Mouse (Mus musculus) forebrain, postnatal 0 days (tissue): ENCODE measurements around the gene Mug1. TPM values are rescaled to one million over a fixed set of nuclear protein-coding genes. Genes with fewer than 3 reads are reported as not detected.
"Not testable (repeated sequence)": the region's sequence is repeated elsewhere in the genome, so short reads cannot be mapped to it uniquely, and the experiment has no call there.

Source experiments
- ATAC-seq: fragments of 200-750 bp; cut with Nextera tagmentation; 2 replicates; pipeline ENCODE4 v1.8.0; 2017; ENCODE audit warnings: mild to moderate bottlenecking, moderate library complexity
- DNase-seq: peaks from one replicate; pipeline ENCODE4 v3.0.0-alpha.2; 2015
- H3K27ac ChIP-seq: fragments of 300-500 bp; sonication (generic); 2 replicates; pipeline ENCODE4 v1.5.1; 2014; ENCODE audit warnings: low read depth, mild to moderate bottlenecking, antibody characterized with exemption, low read length, moderate library complexity, mixed read lengths
- H3K27me3 ChIP-seq: fragments of 300-500 bp; sonication (generic); 2 replicates; pipeline ENCODE4 v1.6.1; 2014; ENCODE audit warnings: mild to moderate bottlenecking, low read length, mixed read lengths; ENCODE audit not compliant: insufficient read depth
- H3K36me3 ChIP-seq: fragments of 300-500 bp; sonication (generic); 2 replicates; pipeline ENCODE4 v1.6.1; 2014; ENCODE audit warnings: mild to moderate bottlenecking, moderate library complexity; ENCODE audit not compliant: insufficient read depth
- H3K4me1 ChIP-seq: fragments of 300-500 bp; sonication (generic); 2 replicates; pipeline ENCODE4 v1.6.1; 2014; ENCODE audit warnings: antibody characterized with exemption; ENCODE audit not compliant: insufficient read depth
- H3K4me2 ChIP-seq: fragments of 300-500 bp; sonication (generic); 2 replicates; pipeline ENCODE4 v1.6.1; 2014; ENCODE audit warnings: low read depth, mild to moderate bottlenecking, moderate library complexity
- H3K4me3 ChIP-seq: fragments of 300-500 bp; sonication (generic); 2 replicates; pipeline ENCODE4 v1.5.1; 2014; ENCODE audit warnings: low read depth, low read length, mixed read lengths
- H3K9ac ChIP-seq: fragments of 300-500 bp; sonication (generic); 2 replicates; pipeline ENCODE4 v1.6.1; 2014; ENCODE audit warnings: mild to moderate bottlenecking
- H3K9me3 ChIP-seq: fragments of 300-500 bp; sonication (generic); 2 replicates; pipeline ENCODE4 v1.6.1; 2016; ENCODE audit warnings: low read length
- CTCF ChIP-seq: sonication (generic); IDR thresholded peaks from 2 replicates; pipeline ENCODE4 v1.5.1; 2016; ENCODE audit warnings: antibody characterized with exemption, control low read depth, low read depth
- WGBS: fragments of 180-500 bp; shearing (Covaris S2); extraction: QIAGEN DNeasy Blood & Tissue Kit; methylation state at CpG from one replicate; pipeline ENCODE4 v1.1.7; 2014; 5-methylcytosine and 5-hydroxymethylcytosine counted together
- polyA plus RNA-seq: library from polyadenylated mRNA; unstranded; fragments of >200 nt; fragmentation: Nextera tagmentation; extraction: Ambion mirVana; gene quantifications from 2 replicates; pipeline ENCODE4 v1.2.1, GENCODE M21; 2015
- total RNA-seq: library from RNA; depleted of rRNA; stranded (reverse); fragments of >200 nt; gene quantifications from 2 replicates; pipeline ENCODE4 v1.2.3, GENCODE M21; 2014; rRNA removed

The Mug1 gene
- total RNA-seq (not detected in 2 replicates), polyA plus RNA-seq (not detected in 2 replicates)

DNA sequence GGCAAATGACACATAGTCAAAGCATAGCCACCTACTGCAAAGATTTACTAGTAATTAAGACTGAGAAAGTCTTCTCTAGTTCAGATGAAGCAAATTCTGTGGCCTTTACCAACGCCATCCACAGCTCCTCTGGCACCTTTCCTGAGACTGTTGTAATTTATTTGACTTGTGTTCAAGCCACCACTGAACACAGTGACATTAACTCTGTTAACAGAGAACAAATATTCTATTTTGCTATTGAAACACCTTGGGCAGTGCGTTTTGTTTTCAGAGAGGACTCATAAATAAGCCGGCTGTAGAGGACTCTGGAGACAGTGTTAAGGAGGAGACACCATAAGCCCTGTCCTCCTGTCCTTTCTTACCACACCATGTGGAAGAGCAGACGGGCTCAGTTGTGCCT lies at the start of gene Mug1:
Mug1 (plus strand) TSS at position 271 of the 400 bp plus-strand sequence.
- not testable (repeated sequence) for DNase-seq, H3K27me3 ChIP-seq, H3K4me1 ChIP-seq, H3K36me3 ChIP-seq, H3K27ac ChIP-seq, ATAC-seq, H3K4me2 ChIP-seq, H3K4me3 ChIP-seq, H3K9me3 ChIP-seq, H3K9ac ChIP-seq
- WGBS, result 80% methylated on average over 4 of the region's 4 CpGs

DNA sequence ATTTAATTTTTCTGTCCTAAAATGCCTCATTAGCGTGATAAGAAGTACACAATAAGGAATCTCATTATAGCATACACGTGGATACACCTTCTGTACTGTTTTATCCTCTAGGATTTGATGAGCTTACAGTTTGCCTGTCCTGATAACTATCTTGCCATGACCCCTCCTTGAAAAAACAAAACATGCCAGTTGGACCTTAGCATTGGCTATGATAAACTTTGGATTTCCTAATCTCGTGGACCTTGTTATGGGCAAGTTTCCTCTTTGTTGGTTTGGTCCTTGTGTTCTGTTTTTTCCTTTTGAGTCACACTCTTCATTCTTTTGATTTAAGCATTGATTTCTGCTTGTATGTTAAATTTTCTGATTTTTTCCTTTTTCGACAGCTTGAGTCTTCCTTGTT lies 10.3 kb upstream of the Mug1 start:
- H3K9ac ChIP-seq, result no peak overlapping the region
- H3K27ac ChIP-seq, result no peak overlapping the region
- TF ChIP-seq CTCF, result no peak
- WGBS, result 75% methylated on average over 4 of the region's 4 CpGs
- no peak for DNase-seq
- H3K36me3 ChIP-seq, result no peaks in the 10 kb centered on the region
- H3K27me3 ChIP-seq, result no peaks in the 10 kb centered on the region
- ATAC-seq, result no peak
- no peak overlapping the region for H3K4me2 ChIP-seq
- H3K9me3 ChIP-seq, result peaks cover 4% of the 10 kb centered on the region; the same call in 1 of the 2 replicates
- H3K4me3 ChIP-seq, result no peak overlapping the region
- H3K4me1 ChIP-seq, result no peaks in the 10 kb centered on the region

DNA sequence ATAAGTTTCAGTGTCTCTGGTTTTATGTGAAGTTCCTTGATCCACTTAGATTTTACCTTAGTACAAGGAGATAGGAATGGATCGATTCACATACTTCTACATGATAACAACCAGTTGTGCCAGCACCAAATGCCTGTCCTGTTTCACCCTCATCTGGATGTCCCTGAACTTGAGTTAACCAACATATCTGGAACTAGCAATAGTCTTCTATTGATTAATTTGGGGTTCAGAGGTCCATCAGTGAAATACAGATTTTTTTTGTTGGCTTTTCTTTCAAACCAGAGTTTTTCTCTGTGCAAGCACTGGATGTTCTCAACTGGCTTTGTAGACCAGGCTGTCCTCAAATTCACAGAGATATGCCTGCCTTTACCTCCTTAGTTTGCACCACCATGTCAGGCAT lies 2.0 kb upstream of the Mug1 start:
- 94% methylated on average over 1 of the region's 1 CpGs for WGBS
- no peak overlapping the region for H3K9ac ChIP-seq

DNA sequence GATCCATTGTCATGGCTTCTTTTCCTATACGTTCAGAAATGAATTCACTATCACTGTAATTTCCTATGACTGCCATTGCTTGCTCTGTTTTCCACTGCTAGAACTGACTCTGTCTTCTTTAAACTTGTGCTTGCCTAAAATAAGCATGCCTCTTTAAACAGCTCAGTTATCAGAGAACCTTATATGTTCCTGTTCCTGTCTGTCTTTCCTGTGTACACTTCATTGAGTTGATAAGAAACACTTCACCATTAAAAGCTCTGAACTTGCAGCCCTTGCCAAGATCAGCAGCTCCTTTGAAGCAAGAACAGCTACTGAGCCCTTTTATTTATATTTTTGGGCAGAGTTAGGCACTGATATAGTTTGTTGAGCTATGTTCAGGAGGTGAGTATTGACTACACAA lies 10.0 kb downstream of the Mug1 start:
- 39% methylated on average over 1 of the region's 1 CpGs for WGBS
- DNase-seq (no peak), ATAC-seq (no peak)
- Histone ChIP-seq H3K9ac (no peak overlapping the region), H3K27me3 (no peaks in the 10 kb centered on the region), H3K4me1 (no peaks in the 10 kb centered on the region), H3K4me2 (no peak overlapping the region), H3K36me3 (no peaks in the 10 kb centered on the region), H3K9me3 (no peaks in the 10 kb centered on the region), H3K4me3 (no peak overlapping the region), H3K27ac (no peak overlapping the region)
- no peak for TF ChIP-seq CTCF

More for the DNA sequence above, 2.0 kb upstream of the Mug1 start:
- H3K4me3 ChIP-seq, result no peak overlapping the region
- no peak overlapping the region for H3K4me2 ChIP-seq
- H3K27me3 ChIP-seq, result no peaks in the 10 kb centered on the region
- no peaks in the 10 kb centered on the region for H3K36me3 ChIP-seq
- DNase-seq, result no peak
- TF ChIP-seq CTCF, result no peak
- H3K4me1 ChIP-seq, result no peaks in the 10 kb centered on the region
- no peaks in the 10 kb centered on the region for H3K9me3 ChIP-seq
- no peak for ATAC-seq
- H3K27ac ChIP-seq, result no peak overlapping the region

Other genes starting within 250 kb of the Mug1 start
- gene A2m, start 203.2 kb upstream of the Mug1 start, total RNA-seq, result 7.2 and 11.5 TPM in 2 replicates
- 5.2 and 8.7 TPM in 2 replicates for gene A2m, start 203.2 kb upstream of the Mug1 start, polyA plus RNA-seq
- not detected in 2 replicates for gene Gm7298, start 105.6 kb upstream of the Mug1 start, total RNA-seq
- gene Gm7298, start 105.6 kb upstream of the Mug1 start, polyA plus RNA-seq, result not detected in 2 replicates
- not detected in 2 replicates for gene Mug2, start 168.2 kb downstream of the Mug1 start, total RNA-seq
- not detected in 2 replicates for gene Mug2, start 168.2 kb downstream of the Mug1 start, polyA plus RNA-seq